Mouse (Mus musculus): ENCODE measurements around the gene Rbfox1.

GRCm38 (mm10) chr16:6098116-6098515 lies 213.0 kb downstream of the Rbfox1 start:
- TF ChIP-seq CTCF (IDR thresholded peaks at IDR 0.05; ENCODE audit: low read depth) (no peak), EP300 (optimal IDR thresholded peaks at IDR 0.05) (no peak)
